ENCODE assay signal across 19 mouse cellular contexts in the genomic region with DNA sequence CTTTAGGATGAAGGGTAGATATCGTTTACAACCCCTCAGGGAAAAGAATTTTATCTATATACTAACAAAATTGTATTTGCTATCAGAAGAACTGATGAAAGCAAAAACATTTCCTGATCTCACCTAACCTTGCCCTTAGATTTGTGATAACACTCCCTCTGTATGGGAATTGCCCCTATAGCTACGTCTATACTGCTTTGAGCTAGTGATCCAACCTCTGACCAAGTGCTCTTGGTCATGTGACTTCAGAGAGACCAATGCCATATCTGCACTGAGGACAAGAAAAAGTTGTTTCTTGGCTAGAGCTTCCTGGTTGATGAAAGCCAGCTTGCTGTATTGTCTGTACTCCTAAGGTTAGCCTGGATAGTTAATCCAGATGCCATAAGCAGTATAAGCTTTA. TPM values are rescaled to one million over a fixed set of nuclear protein-coding genes. Genes with fewer than 3 reads are reported as not detected.
"Had no signal": no experiment of that assay in that cellular context is flagged by ENCODE, and none has a peak within 500 bp of the region (broad histone marks: within the 10 kb centered on the region; RNA-seq: fewer than 3 reads in every experiment).

No protein-coding gene starts in this region.

- H3K27me3 ChIP-seq: lung, embryonic 15.5 days; midbrain, embryonic 12.5 days; neural tube, embryonic 12.5 days; stomach, embryonic 15.5 days had no signal

- ATAC-seq: liver, postnatal 0 days; lung, postnatal 0 days; midbrain, embryonic 16.5 days had no signal

- H3K9ac ChIP-seq: liver, postnatal 0 days; lung, embryonic 15.5 days; midbrain, embryonic 12.5 days; neural tube, embryonic 12.5 days; stomach, embryonic 15.5 days had no signal

- H3K4me3 ChIP-seq: lung, embryonic 15.5 days; midbrain, embryonic 10.5 days; midbrain, embryonic 12.5 days; neural tube, embryonic 12.5 days; stomach, embryonic 15.5 days had no signal

- H3K9me3 ChIP-seq: lung, embryonic 15.5 days; midbrain, embryonic 10.5 days; midbrain, embryonic 12.5 days; neural tube, embryonic 12.5 days; stomach, embryonic 15.5 days had no signal

- DNase-seq: liver, postnatal 0 days; lung, adult 2 months; lung, postnatal 4 days; midbrain, embryonic 14.5 days; right cerebral cortex, postnatal 14 days; thymus, adult 2 months; thymus, postnatal 25 days; thymus, postnatal 4 days had no signal

- H3K36me3 ChIP-seq: lung, embryonic 15.5 days; midbrain, embryonic 10.5 days; midbrain, embryonic 12.5 days; neural tube, embryonic 12.5 days; stomach, embryonic 15.5 days had no signal

- H3K4me2 ChIP-seq: lung, embryonic 15.5 days; midbrain, embryonic 12.5 days; neural tube, embryonic 12.5 days; stomach, embryonic 15.5 days had no signal

- H3K4me1 ChIP-seq: lung, embryonic 15.5 days; midbrain, embryonic 10.5 days; midbrain, embryonic 12.5 days; neural tube, embryonic 12.5 days; stomach, embryonic 15.5 days had no signal

- H3K27ac ChIP-seq: lung, embryonic 15.5 days; midbrain, embryonic 10.5 days; midbrain, embryonic 12.5 days; neural tube, embryonic 12.5 days; stomach, embryonic 15.5 days; stomach, postnatal 0 days had no signal

RNA-seq across cellular contexts. Expression of gene Pla2r1, which starts 48.2 kb away (rescaled TPM):
- total RNA-seq: megakaryocyte, adult 5-6 weeks; megakaryocyte-erythroid progenitor cell, adult 5-6 weeks; neutrophil, adult 5-6 weeks had no signal
